Mouse (Mus musculus) gastrocnemius, postnatal 14 days (tissue): ENCODE measurements around the gene Iqsec3. TPM values are rescaled to one million over a fixed set of nuclear protein-coding genes. Genes with fewer than 3 reads are reported as not detected.

Experiments used
- DNase-seq: peaks from one replicate; pipeline ENCODE4 v3.0.0; 2021; ENCODE audit warnings: mixed read lengths
- intact Hi-C: fragments of 180-260 bp; cut with DNase I; formaldehyde crosslinking; loops from one replicate; pipeline ENCODE4 v1.15.1; 2025; ENCODE audit warnings: low total_unique reads
- total RNA-seq, 2 experiments: library from RNA; stranded (reverse); gene quantifications; 2 replicates each; pipeline ENCODE4 v1.2.3; 2021

Iqsec3 gene
- total RNA-seq, 2 experiments from 2014 or later: 1.9 to 2.5 TPM

DNA sequence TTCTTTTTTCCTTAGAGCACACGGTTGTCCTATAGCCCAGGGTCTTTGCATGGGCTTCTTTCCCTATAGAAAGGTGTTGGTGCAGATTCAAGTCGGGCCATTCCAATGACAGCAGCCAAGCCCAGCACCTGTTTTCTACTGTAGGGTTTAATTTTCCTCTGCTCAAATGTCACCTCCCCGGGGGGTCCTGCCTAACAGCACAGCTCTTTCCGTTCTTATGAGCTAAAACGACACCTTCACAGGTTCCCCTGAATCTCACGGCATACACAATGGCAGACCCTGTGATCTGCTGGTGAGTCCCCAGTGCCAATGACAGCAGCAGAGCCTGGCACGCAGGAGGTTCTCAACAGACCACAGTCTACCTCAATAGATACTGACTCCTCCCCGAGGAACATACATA lies 16.1 kb downstream of the Iqsec3 start:
- intact Hi-C loops: no loop called here
- no peak for DNase-seq

DNA sequence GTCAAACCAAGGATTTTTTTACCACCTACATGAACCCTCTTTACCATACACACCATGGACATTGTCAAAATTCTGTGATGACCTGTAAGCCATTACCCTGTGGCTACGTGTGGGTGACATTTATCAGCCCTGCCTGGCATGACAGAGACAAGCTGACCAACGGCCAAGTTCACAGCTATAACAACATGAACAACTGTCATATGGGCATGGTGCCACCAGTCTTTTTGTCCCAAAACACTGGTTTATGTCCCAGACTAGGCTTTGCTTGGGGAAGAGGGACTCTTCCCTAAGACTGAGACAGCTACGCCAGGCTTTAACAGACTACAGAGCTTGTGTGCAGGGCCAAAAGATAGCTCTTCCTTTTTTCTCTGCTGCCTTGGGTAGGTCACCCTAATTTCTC lies 16.8 kb downstream of the Iqsec3 start:
- no peak for DNase-seq

GRCm38 (mm10) chr6:121454549-121455494 lies 18.7 kb downstream of the Iqsec3 start:
- intact Hi-C loops: no loop called here
- no peak for DNase-seq

More for the DNA sequence above, 16.8 kb downstream of the Iqsec3 start:
- intact Hi-C loops: no loop called here

DNA sequence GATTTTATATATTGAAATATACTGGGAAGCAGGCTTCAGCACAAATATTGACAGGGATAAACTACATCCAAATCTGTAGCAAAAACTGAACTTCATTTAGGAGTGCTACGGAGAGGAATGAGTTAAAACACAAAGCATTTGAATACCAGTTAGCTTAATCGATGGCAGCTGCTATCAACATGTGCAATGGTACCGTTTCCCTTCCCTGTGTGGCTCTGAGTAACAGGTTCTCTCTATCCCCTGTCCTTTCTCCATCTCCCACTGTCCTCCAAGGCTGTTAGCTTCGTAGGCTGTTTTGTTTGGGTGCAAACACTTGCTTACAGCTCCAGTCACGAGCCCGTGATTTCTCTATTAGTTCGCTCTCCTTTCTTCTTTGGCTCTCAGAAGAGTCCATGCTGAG lies 19.7 kb downstream of the Iqsec3 start:
- intact Hi-C loops: no loop called here
- no peak for DNase-seq

GRCm38 (mm10) chr6:121451703-121452102 lies 21.8 kb downstream of the Iqsec3 start:
- intact Hi-C loops: no loop called here
- DNase-seq: no peak

DNA sequence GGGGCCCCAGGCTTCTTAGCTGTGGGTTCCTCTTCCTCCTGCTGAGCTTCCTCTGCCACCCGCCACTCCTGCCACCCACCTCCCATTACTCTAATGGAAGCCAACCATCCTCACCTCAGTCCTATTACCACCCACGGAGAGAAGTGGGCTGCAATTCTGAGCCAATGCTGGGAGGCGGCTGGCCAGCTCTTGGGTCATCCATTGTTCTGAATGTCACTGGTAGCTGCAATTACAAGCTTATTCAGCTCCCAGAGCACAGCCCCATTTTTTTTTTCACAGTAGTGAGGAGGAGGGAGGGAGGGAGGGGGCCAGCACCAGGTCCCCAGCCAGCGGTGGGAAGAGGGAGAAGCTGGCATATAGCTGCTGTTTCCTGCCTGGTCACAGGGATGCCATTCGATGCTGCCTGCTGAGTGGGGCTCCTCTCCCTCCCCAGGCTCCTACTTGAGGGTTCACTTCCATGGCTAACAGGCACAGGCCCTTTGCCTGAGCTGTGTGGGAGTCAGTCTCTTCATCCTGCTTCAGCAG lies 32.7 kb downstream of the Iqsec3 start:
- intact Hi-C loops: no loop called here
- DNase-seq: no peak

- intact Hi-C loops: no loop called here
- no peak for DNase-seq
Observed at GRCm38 (mm10) chr6:121424830-121425229, 48.6 kb downstream of the Iqsec3 start.

DNA sequence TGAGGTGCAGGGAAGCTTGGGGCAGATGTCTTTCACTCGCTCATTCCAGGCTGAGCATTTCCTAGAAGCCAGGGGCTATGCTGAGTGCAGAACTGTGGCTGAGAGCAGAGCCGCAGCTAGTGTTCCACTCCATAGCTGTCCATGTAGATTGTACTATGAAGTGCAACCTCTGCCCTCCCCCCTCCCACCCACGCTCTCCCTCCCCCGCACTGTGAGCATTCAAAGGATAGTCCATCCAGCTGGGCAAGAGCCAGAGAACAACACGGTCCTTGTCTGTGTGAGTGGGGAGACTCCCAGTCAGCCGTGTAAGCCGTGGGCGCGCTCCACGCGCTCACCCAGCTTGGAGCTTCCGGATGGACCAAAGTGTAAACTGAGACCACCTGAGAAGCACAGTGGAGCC lies 49.1 kb downstream of the Iqsec3 start:
- intact Hi-C loops: no loop called here
- DNase-seq: no peak

DNA sequence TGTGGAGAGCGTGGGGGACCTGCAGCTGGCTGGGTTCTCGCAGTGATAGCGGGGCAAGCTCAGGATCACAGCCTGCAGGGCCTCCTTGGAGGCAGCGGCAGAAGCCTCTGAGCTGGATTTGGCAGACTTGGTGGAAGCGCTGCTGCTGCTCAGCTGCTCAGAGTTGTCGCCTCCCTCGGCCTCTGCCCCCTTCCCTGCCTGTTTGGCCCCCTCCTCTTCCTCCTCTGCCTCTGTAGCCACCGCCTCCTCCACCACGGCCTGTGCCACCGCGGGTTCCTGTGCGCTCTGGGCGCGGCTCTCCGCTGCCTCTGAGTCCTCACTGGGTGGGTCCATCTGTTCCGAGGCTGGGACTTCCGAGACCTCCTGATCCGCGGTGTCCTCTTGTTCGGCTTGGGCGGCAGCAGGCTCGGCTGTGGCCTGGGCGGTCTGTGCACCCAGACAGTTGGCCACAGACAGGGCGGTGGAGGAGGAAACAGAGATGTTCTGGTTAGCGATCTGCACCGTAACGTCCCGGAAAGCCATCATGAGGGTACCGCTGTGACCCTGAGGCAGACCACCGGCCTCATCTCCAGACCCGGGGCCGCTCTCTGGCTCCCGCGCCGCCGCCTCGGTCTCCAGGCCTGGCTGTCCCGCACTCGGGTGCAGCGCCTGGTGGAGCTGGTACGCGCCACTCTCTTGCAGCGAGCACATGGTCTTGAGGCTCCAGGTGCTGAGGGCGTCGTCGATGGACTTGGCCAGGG lies 60.8 kb downstream of the Iqsec3 start:
- intact Hi-C loops: no loop called here
- DNase-seq: peak; percentile 25

DNA sequence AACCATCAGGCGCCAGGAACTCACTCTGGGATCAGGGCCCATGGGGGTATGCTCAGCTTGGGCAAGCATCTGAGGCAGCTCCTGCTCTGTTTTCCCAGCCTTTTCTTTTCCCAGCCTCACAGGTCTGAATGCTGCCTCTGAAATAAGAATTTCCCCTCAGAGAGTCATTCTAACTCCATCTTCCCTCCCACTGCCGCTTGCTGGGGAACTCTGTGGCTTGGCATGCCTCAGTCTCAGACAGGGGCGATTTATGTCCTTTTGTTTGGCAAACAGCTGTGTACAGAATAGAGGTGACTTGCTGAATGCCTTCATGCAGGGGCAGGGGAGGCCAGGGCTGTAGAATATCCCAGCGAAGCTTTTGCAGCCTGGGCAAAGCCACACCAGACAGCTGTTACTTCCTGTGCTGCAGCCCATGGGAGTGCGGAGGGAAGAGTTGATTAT lies 65.9 kb downstream of the Iqsec3 start:
- peak; percentile 21 for DNase-seq
- intact Hi-C loops: no loop called here

DNA sequence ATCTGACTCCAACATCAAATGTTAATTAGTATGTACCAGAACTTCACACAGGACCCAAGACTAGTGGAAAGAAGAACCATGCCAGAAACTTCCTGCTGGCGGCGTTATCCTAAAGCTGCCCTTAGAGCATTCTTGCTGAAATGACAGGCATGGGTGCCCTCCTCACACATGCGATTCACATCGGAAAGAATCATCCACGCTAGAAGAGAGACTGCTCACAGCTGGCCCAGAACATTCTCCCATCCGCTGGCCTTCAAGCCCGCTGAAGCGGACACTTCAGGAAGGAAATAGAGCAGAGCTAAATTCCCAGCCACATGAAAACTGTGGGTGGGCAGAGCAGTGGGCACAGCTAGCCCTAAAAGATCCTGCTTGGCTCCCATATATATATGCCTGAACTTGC lies 68.2 kb downstream of the Iqsec3 start:
- intact Hi-C loops: no loop called here
- DNase-seq: no peak

DNA sequence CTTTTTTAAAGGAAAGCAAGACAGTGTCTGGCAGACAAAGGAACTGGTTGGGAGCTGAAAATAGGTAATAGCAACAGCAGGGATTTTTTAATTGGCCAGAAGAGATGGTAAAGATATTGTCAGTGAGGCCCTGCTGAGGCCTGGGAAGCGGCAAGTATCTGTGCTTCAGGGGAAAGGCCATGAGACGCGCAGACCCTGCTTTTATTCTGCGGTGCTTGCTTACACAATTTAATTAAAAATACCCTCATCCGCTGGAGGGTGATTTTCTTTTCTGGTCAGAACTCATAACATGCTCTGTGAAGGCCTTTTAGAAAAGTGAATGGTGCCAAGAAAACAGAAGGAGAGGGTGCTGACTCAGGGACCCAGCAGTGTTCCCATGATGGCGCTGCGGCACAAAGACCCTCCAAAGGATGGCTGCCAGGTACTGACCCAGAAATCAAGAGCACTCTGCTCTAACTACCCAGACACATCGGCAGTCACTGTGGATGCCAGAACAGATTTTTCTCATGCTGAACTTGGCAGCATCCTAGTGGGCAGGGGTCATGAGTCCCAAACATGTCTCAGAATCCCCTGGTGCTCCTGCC lies 70.7 kb downstream of the Iqsec3 start:
- intact Hi-C loops: no loop called here
- no peak for DNase-seq

GRCm38 (mm10) chr6:121401826-121402660 lies 71.4 kb downstream of the Iqsec3 start:
- no peak for DNase-seq
- intact Hi-C loops: no loop called here

DNA sequence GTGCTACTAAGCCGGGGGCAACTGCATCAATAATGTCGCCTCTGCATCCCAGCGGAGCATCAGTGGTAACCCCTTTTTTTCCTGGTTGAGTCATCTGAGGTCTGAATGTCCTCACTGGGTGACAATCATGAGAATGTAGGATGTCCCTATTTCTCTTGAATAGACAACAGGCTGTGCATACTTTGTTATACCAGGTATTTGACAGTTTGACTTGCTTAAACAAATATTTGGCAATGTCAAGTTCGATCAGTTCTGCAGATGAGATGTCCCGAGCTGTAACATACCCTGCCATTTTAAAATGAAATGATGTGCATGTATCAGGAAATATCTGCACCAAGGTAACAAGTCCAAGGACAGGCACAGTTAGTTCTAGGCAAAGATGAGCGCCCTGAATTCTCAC lies 72.3 kb downstream of the Iqsec3 start:
- intact Hi-C loops: no loop called here
- DNase-seq: no peak

GRCm38 (mm10) chr6:121392610-121393252 lies 80.7 kb downstream of the Iqsec3 start:
- DNase-seq: no peak
- intact Hi-C loops: no loop called here

DNA sequence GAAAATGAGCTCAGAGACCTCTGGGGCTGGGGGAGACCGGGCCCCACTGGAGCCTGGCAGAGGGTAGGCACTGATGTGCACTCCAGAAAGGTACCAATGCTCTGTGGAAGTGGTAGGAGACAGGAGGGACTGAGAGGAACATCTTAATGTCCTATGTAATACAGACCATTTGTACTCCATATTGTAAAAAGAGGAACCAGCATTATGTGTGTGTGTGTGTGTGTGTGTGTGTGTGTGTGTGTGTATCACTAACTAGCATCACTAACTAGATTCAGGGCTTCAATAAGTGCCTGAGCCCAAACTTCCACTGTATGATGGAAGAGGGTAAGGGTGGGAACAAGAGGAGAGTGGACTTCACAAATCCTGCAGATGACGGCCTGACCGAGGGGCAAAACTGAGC lies 88.1 kb downstream of the Iqsec3 start:
- DNase-seq: no peak
- intact Hi-C loops: no loop called here

DNA sequence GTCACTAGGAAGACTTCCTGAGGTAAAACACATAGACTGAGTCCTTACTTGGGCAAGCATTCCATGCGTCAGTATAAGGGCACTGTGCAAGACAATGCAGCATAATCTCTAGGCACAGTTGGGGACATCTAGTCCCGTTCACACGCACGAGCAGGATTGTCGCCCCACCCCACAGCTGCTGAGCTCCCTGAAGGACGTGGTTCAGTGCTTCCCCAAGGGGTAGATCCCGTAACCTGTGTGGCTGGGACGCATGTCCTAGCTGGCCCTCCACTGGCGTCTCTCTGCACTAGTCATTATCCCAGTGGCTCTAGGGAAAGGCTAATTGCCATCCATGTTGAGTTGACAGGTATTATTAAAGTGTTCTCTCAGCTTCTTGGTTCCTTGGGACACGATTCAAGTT lies 91.4 kb downstream of the Iqsec3 start:
- no peak for DNase-seq
- intact Hi-C loops: no loop called here

DNA sequence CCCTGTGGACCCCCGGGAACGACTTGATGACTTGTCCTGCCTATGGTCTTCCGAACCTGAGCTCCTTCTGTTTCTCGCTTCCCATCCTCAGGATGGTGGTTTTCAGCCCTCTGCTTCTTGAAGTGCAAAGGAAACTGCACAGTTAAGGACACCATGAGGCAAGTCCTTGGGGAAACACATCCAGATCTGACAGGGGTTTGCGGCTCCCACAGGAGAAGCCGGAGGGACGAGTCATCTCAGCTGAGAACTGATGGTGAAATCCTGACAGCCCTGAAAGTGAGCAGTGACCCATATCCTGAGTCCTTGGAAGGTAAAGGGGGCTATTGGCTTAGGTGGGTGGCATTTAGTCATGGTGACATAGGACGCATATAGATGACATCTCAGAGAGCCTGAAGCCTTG lies 92.9 kb downstream of the Iqsec3 start:
- intact Hi-C loops: no loop called here
- DNase-seq: no peak

- intact Hi-C loops: no loop called here
- no peak for DNase-seq
Observed at GRCm38 (mm10) chr6:121378256-121378655, 95.2 kb downstream of the Iqsec3 start.
